Comparison of ENCODE assay signal across 39 mouse cellular contexts in the genomic region with DNA sequence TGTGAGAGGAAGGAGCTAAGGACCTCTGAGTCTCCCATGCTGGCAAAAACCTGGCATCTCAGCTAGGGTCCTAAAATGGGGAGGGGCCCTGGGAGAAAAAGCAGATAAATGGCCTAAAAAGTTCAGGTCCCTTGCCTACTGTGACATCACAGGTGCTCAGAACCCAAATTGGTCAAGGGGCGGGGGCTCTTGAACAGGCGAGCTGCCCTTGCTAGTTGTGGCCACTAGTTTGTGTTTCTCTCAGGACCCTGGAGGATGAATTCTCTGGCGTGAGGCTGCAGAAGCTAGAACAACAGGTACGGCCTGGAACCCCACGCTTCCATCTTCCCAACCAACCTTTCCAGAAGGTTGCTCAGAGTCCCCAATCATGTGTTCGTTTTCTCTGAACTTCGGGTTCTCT. TPM values are rescaled to one million over a fixed set of nuclear protein-coding genes. Genes with fewer than 3 reads are reported as not detected.
DNase-seq lines count a peak whose midpoint lies in the region; ATAC-seq and TF ChIP-seq lines count a peak whose summit lies in the region.
"Had no signal": no experiment of that assay in that cellular context is flagged by ENCODE, and none has a peak within 500 bp of the region (broad histone marks: within the 10 kb centered on the region; RNA-seq: fewer than 3 reads in every experiment).

No protein-coding gene starts in this region.

- no peaks in the 10 kb centered on the region for H3K27me3 ChIP-seq in liver, embryonic 11.5 days (replicated peaks; ENCODE audit: control insufficient read depth, insufficient read depth, low read length)
- no peaks in the 10 kb centered on the region for H3K27me3 ChIP-seq in ES-Bruce4 (ENCODE audit: control insufficient read depth, insufficient read depth, low read length, poor library complexity, severe bottlenecking)
- H3K27me3 ChIP-seq in liver, embryonic 13.5 days = no peaks in the 10 kb centered on the region
- no peaks in the 10 kb centered on the region for H3K27me3 ChIP-seq in midbrain, postnatal 0 days (ENCODE audit: insufficient read depth, low read length)
- H3K27me3 ChIP-seq: hindbrain, embryonic 13.5 days; limb, embryonic 15.5 days; neural tube, embryonic 15.5 days; Patski had no signal

- no peak for ATAC-seq in liver, embryonic 11.5 days (replicated peaks; ENCODE audit: low FRiP score)
- ATAC-seq in liver, embryonic 13.5 days (ENCODE audit: low read depth) = no peak
- no peak for ATAC-seq in frontal cortex, adult (ENCODE audit: low TSS enrichment)
- ATAC-seq in midbrain, postnatal 0 days (ENCODE audit: low FRiP score) = no peak
- ATAC-seq: Patski had no signal

- H3K9ac ChIP-seq in liver, embryonic 11.5 days (ENCODE audit: low read depth, low read length) = no peak overlapping the region
- no peak overlapping the region for H3K9ac ChIP-seq in ES-Bruce4 (ENCODE audit: low read depth, poor library complexity, severe bottlenecking)
- peak overlapping the region; percentile 60; the same call in 1 of the 2 replicates for H3K9ac ChIP-seq in liver, embryonic 13.5 days
- no peak overlapping the region for H3K9ac ChIP-seq in midbrain, postnatal 0 days (replicated peaks; ENCODE audit: low read length, poor library complexity, severe bottlenecking)
- H3K9ac ChIP-seq: hindbrain, embryonic 13.5 days; limb, embryonic 15.5 days; neural tube, embryonic 15.5 days had no signal

- TF ChIP-seq CTCF in ES-Bruce4 (IDR thresholded peaks at IDR 0.05; ENCODE audit: low read depth, low read length) = no peak
- TF ChIP-seq CTCF in midbrain, postnatal 0 days (IDR thresholded peaks at IDR 0.05) = no peak

- WGBS in liver, embryonic 11.5 days = 86% methylated on average over 7 of the region's 7 CpGs
- 73% methylated on average over 7 of the region's 7 CpGs for WGBS in liver, embryonic 13.5 days (ENCODE audit: insufficient replicate concordance)
- 87% methylated on average over 7 of the region's 7 CpGs for WGBS in midbrain, postnatal 0 days

- H3K4me2 ChIP-seq in liver, embryonic 11.5 days = no peak overlapping the region; the same call in 1 of the 2 replicates
- H3K4me2 ChIP-seq in liver, embryonic 13.5 days = peak overlapping the region; percentile 62; the same call in 1 of the 2 replicates
- H3K4me2 ChIP-seq in midbrain, postnatal 0 days (ENCODE audit: low read depth, low read length, poor library complexity, severe bottlenecking) = no peak overlapping the region
- H3K4me2 ChIP-seq: hindbrain, embryonic 13.5 days; neural tube, embryonic 15.5 days had no signal

- no peak overlapping the region for H3K4me3 ChIP-seq in liver, embryonic 11.5 days (ENCODE audit: low read depth, low read length)
- H3K4me3 ChIP-seq in ES-Bruce4 (ENCODE audit: low read depth, low read length) = no peak overlapping the region
- no peak overlapping the region for H3K4me3 ChIP-seq in liver, embryonic 13.5 days (replicated peaks)
- H3K4me3 ChIP-seq in midbrain, postnatal 0 days (ENCODE audit: low read depth, low read length) = no peak overlapping the region
- H3K4me3 ChIP-seq: hindbrain, embryonic 13.5 days; limb, embryonic 15.5 days; neural tube, embryonic 15.5 days had no signal

- no peak for DNase-seq in liver, embryonic 11.5 days (ENCODE audit: low spot score)
- no peak for DNase-seq in liver
- DNase-seq in R1 (ENCODE audit: low read depth, low spot score) = peak; percentile 81
- no peak for DNase-seq in liver, embryonic 13.5 days
- no peak for DNase-seq in midbrain, postnatal 0 days (ENCODE audit: low spot score)
- DNase-seq: adrenal gland, postnatal 25 days; B cell, adult 2 months; cerebellum, adult 11-12 months; cerebellum, postnatal 10 days; gastrocnemius, postnatal 25 days; heart, adult 11 months; heart, postnatal 4 days; kidney, adult 11 months; kidney, postnatal 36 days; layer of hippocampus, postnatal 36 days; lung, embryonic 14.5 days; lung, postnatal 14 days; midbrain, embryonic 14.5 days; retina, postnatal 1 day; right cerebral cortex, postnatal 14 days; thymus, adult 2 months; thymus, postnatal 36 days had no signal

- no peaks in the 10 kb centered on the region for H3K36me3 ChIP-seq in liver, embryonic 11.5 days (ENCODE audit: control insufficient read depth, insufficient read depth, low read length)
- H3K36me3 ChIP-seq in ES-Bruce4 (ENCODE audit: control insufficient read depth, insufficient read depth, low read length, poor library complexity, severe bottlenecking) = no peaks in the 10 kb centered on the region
- no peaks in the 10 kb centered on the region for H3K36me3 ChIP-seq in liver, embryonic 13.5 days
- no peaks in the 10 kb centered on the region for H3K36me3 ChIP-seq in midbrain, postnatal 0 days (ENCODE audit: insufficient read depth, low read length)
- H3K36me3 ChIP-seq: hindbrain, embryonic 13.5 days; limb, embryonic 10.5 days; limb, embryonic 15.5 days; neural tube, embryonic 15.5 days had no signal

- H3K27ac ChIP-seq in liver, embryonic 11.5 days (ENCODE audit: low read depth, low read length) = peak overlapping the region; percentile 77; the same call in 1 of the 2 replicates
- H3K27ac ChIP-seq in ES-Bruce4 (ENCODE audit: insufficient read depth, low read length) = 0 out of 2 replicates have a peak overlapping the region, but pooled peaks have one; percentile 7
- peak overlapping the region; percentile 82 for H3K27ac ChIP-seq in liver, embryonic 13.5 days
- no peak overlapping the region for H3K27ac ChIP-seq in midbrain, postnatal 0 days (ENCODE audit: low read depth, low read length)
- H3K27ac ChIP-seq: hindbrain, embryonic 13.5 days; neural tube, embryonic 15.5 days had no signal

- no peak for TF ChIP-seq POLR2A in ES-Bruce4 (IDR thresholded peaks at IDR 0.05; ENCODE audit: insufficient read depth, low read length)

- H3K9me3 ChIP-seq in liver, embryonic 11.5 days (ENCODE audit: control insufficient read depth, low read length) = no peaks in the 10 kb centered on the region
- H3K9me3 ChIP-seq in ES-Bruce4 (replicated peaks; ENCODE audit: control insufficient read depth, insufficient read depth, low read length, poor library complexity, severe bottlenecking) = no peaks in the 10 kb centered on the region
- no peaks in the 10 kb centered on the region for H3K9me3 ChIP-seq in liver, embryonic 13.5 days (replicated peaks)
- no peaks in the 10 kb centered on the region for H3K9me3 ChIP-seq in midbrain, postnatal 0 days (ENCODE audit: low read length)
- H3K9me3 ChIP-seq: hindbrain, embryonic 13.5 days; limb, embryonic 10.5 days; limb, embryonic 15.5 days; neural tube, embryonic 15.5 days had no signal

- no peak for TF ChIP-seq EP300 in ES-Bruce4 (IDR thresholded peaks at IDR 0.05; ENCODE audit: insufficient read depth, low read depth, low read length)

- peaks cover 25% of the 10 kb centered on the region for H3K4me1 ChIP-seq in liver, embryonic 11.5 days (replicated peaks; ENCODE audit: control insufficient read depth, insufficient read depth, low read length)
- H3K4me1 ChIP-seq in ES-Bruce4 (ENCODE audit: control insufficient read depth, insufficient read depth, low read length) = peaks cover 7% of the 10 kb centered on the region
- H3K4me1 ChIP-seq in liver, embryonic 13.5 days (replicated peaks) = peaks cover 49% of the 10 kb centered on the region
- 0 out of 2 replicates have a peak, but pooled peaks cover 3% of the 10 kb centered on the region for H3K4me1 ChIP-seq in midbrain, postnatal 0 days (ENCODE audit: insufficient read depth, low read length)

RNA-seq across cellular contexts. Expression of a gene that starts 4.2 kb away (rescaled TPM):
- polyA plus RNA-seq in liver, embryonic 11.5 days (2014; fragmentation: Nextera tagmentation; extraction: Ambion mirVana) = 149 and 153 TPM in 2 replicates
- polyA plus RNA-seq in ES-Bruce4 (2011; ENCODE audit: insufficient read depth, insufficient read length, low read depth, missing spikeins) = 105 and 119 TPM in 2 replicates
- polyA plus RNA-seq in liver, embryonic 13.5 days (2015; fragmentation: Nextera tagmentation; extraction: Ambion mirVana) = 110 and 127 TPM in 2 replicates
- total RNA-seq in midbrain, postnatal 0 days (2014; rRNA removed) = 92.2 and 137 TPM in 2 replicates
- polyA plus RNA-seq in midbrain, postnatal 0 days (2015; fragmentation: Nextera tagmentation; extraction: Ambion mirVana) = 137 and 144 TPM in 2 replicates

RNA-seq across cellular contexts. Expression of a gene that starts 11.7 kb away (rescaled TPM):
- polyA plus RNA-seq in liver, embryonic 11.5 days (2014; fragmentation: Nextera tagmentation; extraction: Ambion mirVana) = 61.6 and 62.0 TPM in 2 replicates
- 15.5 and 18.6 TPM in 2 replicates for polyA plus RNA-seq in ES-Bruce4 (2011; ENCODE audit: insufficient read depth, insufficient read length, low read depth, missing spikeins)
- 180 and 197 TPM in 2 replicates for polyA plus RNA-seq in liver, embryonic 13.5 days (2015; fragmentation: Nextera tagmentation; extraction: Ambion mirVana)
- 17.2 and 17.4 TPM in 2 replicates for total RNA-seq in midbrain, postnatal 0 days (2014; rRNA removed)
- polyA plus RNA-seq in midbrain, postnatal 0 days (2015; fragmentation: Nextera tagmentation; extraction: Ambion mirVana) = 18.7 and 18.8 TPM in 2 replicates

RNA-seq across cellular contexts. Expression of a gene that starts 11.7 kb away (rescaled TPM):
- polyA plus RNA-seq in liver, embryonic 11.5 days (2014; fragmentation: Nextera tagmentation; extraction: Ambion mirVana) = 0.64 and 0.89 TPM in 2 replicates
- polyA plus RNA-seq in ES-Bruce4 (2011; ENCODE audit: insufficient read depth, insufficient read length, low read depth, missing spikeins) = 14.3 and 18.6 TPM in 2 replicates
- polyA plus RNA-seq in liver, embryonic 13.5 days (2015; fragmentation: Nextera tagmentation; extraction: Ambion mirVana) = 0.43 and 0.52 TPM in 2 replicates
- total RNA-seq in midbrain, postnatal 0 days (2014; rRNA removed) = 2.0 and 2.1 TPM in 2 replicates
- polyA plus RNA-seq in midbrain, postnatal 0 days (2015; fragmentation: Nextera tagmentation; extraction: Ambion mirVana) = 1.2 and 1.6 TPM in 2 replicates

RNA-seq across cellular contexts. Expression of a gene that starts 25.8 kb away (rescaled TPM):
- 4.9 and 5.8 TPM in 2 replicates for polyA plus RNA-seq in liver, embryonic 11.5 days (2014; fragmentation: Nextera tagmentation; extraction: Ambion mirVana)
- 15.3 and 15.5 TPM in 2 replicates for polyA plus RNA-seq in ES-Bruce4 (2011; ENCODE audit: insufficient read depth, insufficient read length, low read depth, missing spikeins)
- polyA plus RNA-seq in liver, embryonic 13.5 days (2015; fragmentation: Nextera tagmentation; extraction: Ambion mirVana) = 2.0 and 2.2 TPM in 2 replicates
- 4.3 TPM in 2 replicates for total RNA-seq in midbrain, postnatal 0 days (2014; rRNA removed)
- 5.5 and 6.1 TPM in 2 replicates for polyA plus RNA-seq in midbrain, postnatal 0 days (2015; fragmentation: Nextera tagmentation; extraction: Ambion mirVana)

RNA-seq across cellular contexts. Expression of a gene that starts 27.8 kb away (rescaled TPM):
- not detected in 2 replicates for polyA plus RNA-seq in liver, embryonic 11.5 days (2014; fragmentation: Nextera tagmentation; extraction: Ambion mirVana)
- not detected in 2 replicates for polyA plus RNA-seq in ES-Bruce4 (2011; ENCODE audit: insufficient read depth, insufficient read length, low read depth, missing spikeins)
- polyA plus RNA-seq in liver, embryonic 13.5 days (2015; fragmentation: Nextera tagmentation; extraction: Ambion mirVana) = not detected in 2 replicates
- 0.52 and 1.6 TPM in 2 replicates for total RNA-seq in midbrain, postnatal 0 days (2014; rRNA removed)
- polyA plus RNA-seq in midbrain, postnatal 0 days (2015; fragmentation: Nextera tagmentation; extraction: Ambion mirVana) = not detected in 2 replicates
- total RNA-seq: left cerebral cortex, postnatal 10 days; MEL had no signal
- polyA plus RNA-seq: cortical plate, adult 2 months; erythroblast, embryonic 14.5 days; forebrain, embryonic 11.5 days; heart, embryonic 11.5 days; heart, embryonic 16.5 days; hindbrain, embryonic 13.5 days; kidney, embryonic 16.5 days; limb, embryonic 10.5 days; limb, embryonic 15.5 days; lung, embryonic 14.5 days; midbrain, embryonic 14.5 days; neural tube, embryonic 15.5 days; Patski; small intestine, adult 2 months; stomach, embryonic 14.5 days; thymus, adult 2 months had no signal
